Mouse (Mus musculus): ENCODE measurements around the gene Taf11. TPM values are rescaled to one million over a fixed set of nuclear protein-coding genes. Genes with fewer than 3 reads are reported as not detected.

The Taf11 gene
- 35.2 TPM for polyA plus RNA-seq (2014; fragmentation: Illumina TruSeq; extraction: RNeasy Lipid Tissue Mini Kit (QIAGEN cat#74804))

GRCm38 (mm10) chr17:27909622-27910500 is at the start of gene Taf11:
Gene Taf11 (minus strand): TSS chr17:27909844.

GRCm38 (mm10) chr17:27908888-27909621 is 589 bp downstream of the Taf11 start, which contains the start of gene Anks1:
Gene Anks1 (plus strand): TSS chr17:27909306.

GRCm38 (mm10) chr17:27856265-27856797 is 53.3 kb downstream of the Taf11 start, which contains the start of gene Uhrf1bp1:
Gene Uhrf1bp1 (plus strand): TSS chr17:27856441.

Other genes starting within 250 kb of the Taf11 start
- not detected for gene Spdef, start 180.9 kb downstream of the Taf11 start, polyA plus RNA-seq (2014; fragmentation: Illumina TruSeq; extraction: RNeasy Lipid Tissue Mini Kit (QIAGEN cat#74804))
- 58.9 TPM for gene D17Wsu92e, start 89.2 kb downstream of the Taf11 start, polyA plus RNA-seq (2014; fragmentation: Illumina TruSeq; extraction: RNeasy Lipid Tissue Mini Kit (QIAGEN cat#74804))
- 68.4 TPM for gene Snrpc, start 71.7 kb downstream of the Taf11 start, polyA plus RNA-seq (2014; fragmentation: Illumina TruSeq; extraction: RNeasy Lipid Tissue Mini Kit (QIAGEN cat#74804))
- 5.0 TPM for gene Uhrf1bp1, start 53.4 kb downstream of the Taf11 start, polyA plus RNA-seq (2014; fragmentation: Illumina TruSeq; extraction: RNeasy Lipid Tissue Mini Kit (QIAGEN cat#74804))
- gene Anks1, start 538 bp downstream of the Taf11 start, polyA plus RNA-seq (2014; fragmentation: Illumina TruSeq; extraction: RNeasy Lipid Tissue Mini Kit (QIAGEN cat#74804)), result 2.3 TPM
- gene Tcp11, start 170.8 kb upstream of the Taf11 start, polyA plus RNA-seq (2014; fragmentation: Illumina TruSeq; extraction: RNeasy Lipid Tissue Mini Kit (QIAGEN cat#74804)), result not detected
- gene Scube3, start 232.3 kb upstream of the Taf11 start, polyA plus RNA-seq (2014; fragmentation: Illumina TruSeq; extraction: RNeasy Lipid Tissue Mini Kit (QIAGEN cat#74804)), result 0.80 TPM

Measured in ovary, adult 10 weeks (tissue).